Mouse (Mus musculus) kidney, postnatal 10 days (tissue): ENCODE data around the gene Ajap1.

Source experiments
- DNase-seq: peaks from one replicate; pipeline ENCODE4 v3.0.0; 2021; ENCODE audit warnings: mixed read lengths

Ajap1 gene

DNA sequence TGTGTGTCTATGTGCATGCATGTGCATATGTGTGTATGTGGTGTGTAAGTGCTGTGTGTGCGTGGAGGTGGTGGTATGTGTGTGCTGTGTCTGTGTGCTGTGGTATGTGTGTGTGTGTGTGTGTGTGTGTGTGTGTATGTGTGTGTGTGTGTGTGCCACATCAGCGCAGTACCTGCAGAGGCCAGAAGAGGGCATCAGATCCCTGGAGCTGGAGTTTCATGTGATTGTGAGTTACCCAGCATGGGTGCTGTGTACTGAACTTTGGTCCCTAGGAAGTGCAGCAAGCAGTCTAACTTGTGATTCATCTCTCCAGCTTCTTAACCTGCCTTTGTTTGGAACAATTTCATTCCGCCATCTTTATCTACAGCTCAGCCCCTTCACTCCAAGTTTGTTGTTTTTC lies 137.6 kb downstream of the Ajap1 start:
- DNase-seq, result no peak

DNA sequence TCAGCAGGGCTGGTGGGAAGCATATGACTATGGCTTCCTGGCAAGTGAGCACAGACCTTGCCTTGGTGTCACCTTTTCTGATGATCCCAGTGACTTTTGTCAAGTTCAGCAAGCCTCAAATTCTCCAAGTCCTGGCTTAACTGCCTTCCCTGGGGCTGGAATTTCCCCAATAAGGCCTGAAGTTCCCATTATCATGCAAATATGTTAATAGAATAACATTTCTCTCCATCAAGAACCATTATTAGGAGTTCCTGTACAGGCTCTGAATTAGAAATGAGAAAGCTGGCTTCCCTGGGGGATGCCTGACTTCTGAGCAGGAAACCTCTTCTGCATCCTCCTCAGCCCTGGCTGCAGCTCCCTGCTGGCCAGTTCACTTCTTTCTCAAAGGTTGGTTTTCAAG lies 141.7 kb downstream of the Ajap1 start:
- no peak for DNase-seq

DNA sequence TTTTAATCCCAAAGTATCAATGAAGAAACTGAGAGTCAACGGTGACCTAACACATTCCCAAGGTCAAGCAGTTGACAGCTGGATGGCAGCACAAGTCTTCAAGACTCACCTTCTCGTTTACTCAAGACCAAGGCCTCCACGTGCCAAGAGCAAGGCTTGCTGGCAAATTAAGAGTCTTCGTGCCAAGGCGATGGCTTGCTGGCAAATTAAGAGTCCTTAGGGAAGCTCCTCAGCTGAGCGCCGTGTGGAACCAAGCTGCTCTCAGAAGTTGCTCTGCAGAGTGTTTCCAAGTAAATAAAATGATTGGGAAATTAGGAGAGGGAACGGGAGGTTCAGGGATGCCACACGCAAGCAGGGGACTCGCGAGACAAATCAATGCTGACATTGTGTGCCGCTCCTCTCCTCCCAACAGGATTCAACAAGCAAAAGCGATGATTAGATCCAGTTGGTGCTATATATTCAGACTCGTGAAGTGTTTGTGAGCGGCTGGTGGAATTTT lies 147.3 kb downstream of the Ajap1 start:
- no peak for DNase-seq

DNA sequence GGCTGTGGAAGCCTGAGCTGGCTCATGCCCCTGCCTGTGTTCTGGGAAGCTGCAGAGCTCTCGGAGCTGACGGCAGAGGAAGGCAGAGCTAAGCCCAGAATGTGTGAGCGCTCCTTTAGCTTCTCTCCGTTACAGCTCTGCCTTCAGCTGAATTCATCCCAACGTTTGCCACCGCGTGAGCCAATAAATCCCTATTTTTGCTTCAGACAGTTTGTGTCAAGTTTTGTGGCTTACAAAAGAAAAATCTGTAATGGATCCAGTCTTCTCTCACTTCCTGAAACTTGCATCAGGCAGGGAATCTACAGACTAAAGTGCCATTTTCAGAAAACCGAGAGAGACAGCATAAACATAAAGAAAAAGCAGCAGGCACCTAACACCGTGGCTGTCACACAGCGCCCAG lies 154.8 kb downstream of the Ajap1 start:
- no peak for DNase-seq
